Mouse (Mus musculus): ENCODE data around the gene Lrtm1. TPM values are rescaled to one million over a fixed set of nuclear protein-coding genes. Genes with fewer than 3 reads are reported as not detected.

Lrtm1 gene
- polyA plus RNA-seq, 1 experiment, result not detected

- DNase-seq (ENCODE audit: extremely low spot score in 1 of 2, low spot score in 1 of 2), result no peak
Observed at GRCm38 (mm10) chr14:29030519-29030918, 12.5 kb downstream of the Lrtm1 start.

- no peak for DNase-seq (ENCODE audit: extremely low spot score in 1 of 2, low spot score in 1 of 2)
Observed at GRCm38 (mm10) chr14:29031858-29032395, 13.9 kb downstream of the Lrtm1 start.

- no peak for DNase-seq (ENCODE audit: extremely low spot score in 1 of 2, low spot score in 1 of 2)
Observed at GRCm38 (mm10) chr14:29038246-29038645, 20.2 kb downstream of the Lrtm1 start.

GRCm38 (mm10) chr14:29040606-29041364 lies 22.8 kb downstream of the Lrtm1 start:
- no peak for DNase-seq (ENCODE audit: extremely low spot score in 1 of 2, low spot score in 1 of 2)

- no peak for DNase-seq (ENCODE audit: extremely low spot score in 1 of 2, low spot score in 1 of 2)
Observed at GRCm38 (mm10) chr14:29041498-29041897, 23.5 kb downstream of the Lrtm1 start.

- no peak for DNase-seq (ENCODE audit: extremely low spot score in 1 of 2, low spot score in 1 of 2)
Observed at GRCm38 (mm10) chr14:29042355-29042754, 24.3 kb downstream of the Lrtm1 start.

- DNase-seq (ENCODE audit: extremely low spot score in 1 of 2, low spot score in 1 of 2), result no peak
Observed at GRCm38 (mm10) chr14:29051951-29052835, 34.2 kb downstream of the Lrtm1 start.

GRCm38 (mm10) chr14:29060679-29061078 lies 42.7 kb downstream of the Lrtm1 start:
- DNase-seq (ENCODE audit: extremely low spot score in 1 of 2, low spot score in 1 of 2), result no peak

- DNase-seq (ENCODE audit: extremely low spot score in 1 of 2, low spot score in 1 of 2), result no peak
Observed at GRCm38 (mm10) chr14:29061491-29061890, 43.5 kb downstream of the Lrtm1 start.

- no peak for DNase-seq (ENCODE audit: extremely low spot score in 1 of 2, low spot score in 1 of 2)
Observed at GRCm38 (mm10) chr14:29062676-29063075, 44.7 kb downstream of the Lrtm1 start.

- no peak for DNase-seq (ENCODE audit: extremely low spot score in 1 of 2, low spot score in 1 of 2)
Observed at GRCm38 (mm10) chr14:29073747-29074146, 55.7 kb downstream of the Lrtm1 start.

GRCm38 (mm10) chr14:29077418-29077817 lies 59.4 kb downstream of the Lrtm1 start:
- DNase-seq (ENCODE audit: extremely low spot score in 1 of 2, low spot score in 1 of 2), result no peak

- DNase-seq (ENCODE audit: extremely low spot score in 1 of 2, low spot score in 1 of 2), result no peak
Observed at GRCm38 (mm10) chr14:29080228-29080627, 62.2 kb downstream of the Lrtm1 start.

- DNase-seq (ENCODE audit: extremely low spot score in 1 of 2, low spot score in 1 of 2), result no peak
Observed at GRCm38 (mm10) chr14:29080630-29081029, 62.6 kb downstream of the Lrtm1 start.

- no peak for DNase-seq (ENCODE audit: extremely low spot score in 1 of 2, low spot score in 1 of 2)
Observed at GRCm38 (mm10) chr14:29082171-29082570, 64.2 kb downstream of the Lrtm1 start.

All from frontal cortex, adult 2 months (tissue).